Mouse (Mus musculus) ES-Bruce4 (cell line): ENCODE measurements at regions not wholly inside any gene's neighbourhood (a gene's known extent, or its start where the extent isn't known, plus 50 kb on each side); places are given as distances from the start of the nearest gene placed in this dataset.

Experiments
- H3K27ac ChIP-seq: 2 replicates; pipeline ENCODE4 v1.5.1; 2012; ENCODE audit warnings: low read length, inconsistent platforms; ENCODE audit not compliant: insufficient read depth
- H3K27me3 ChIP-seq: 2 replicates; pipeline ENCODE4 v1.6.1; 2012; ENCODE audit warnings: mild to moderate bottlenecking, low read length, inconsistent platforms; ENCODE audit not compliant: control insufficient read depth, poor library complexity, insufficient read depth, severe bottlenecking
- H3K36me3 ChIP-seq: 2 replicates; pipeline ENCODE4 v1.6.1; 2012; ENCODE audit warnings: inconsistent platforms, mild to moderate bottlenecking, low read length, moderate library complexity; ENCODE audit not compliant: control insufficient read depth, poor library complexity, insufficient read depth, severe bottlenecking
- H3K4me1 ChIP-seq: one replicate; pipeline ENCODE4 v1.8.1; 2011; ENCODE audit warnings: low read length; ENCODE audit not compliant: control insufficient read depth, insufficient read depth
- H3K4me3 ChIP-seq: 2 replicates; pipeline ENCODE4 v1.5.1; 2011; ENCODE audit warnings: low read depth, mild to moderate bottlenecking, low read length
- H3K9ac ChIP-seq: 2 replicates; pipeline ENCODE4 v1.6.1; 2012; ENCODE audit warnings: low read depth, mild to moderate bottlenecking, inconsistent platforms; ENCODE audit not compliant: poor library complexity, severe bottlenecking
- H3K9me3 ChIP-seq: replicated peaks from 2 replicates; pipeline ENCODE4 v1.6.1; 2012; ENCODE audit warnings: mild to moderate bottlenecking, low read length, inconsistent platforms; ENCODE audit not compliant: control insufficient read depth, poor library complexity, insufficient read depth, severe bottlenecking
- CTCF ChIP-seq: IDR thresholded peaks from one replicate; pipeline ENCODE4 v1.8.1; 2011; ENCODE audit warnings: low read depth, low read length
- EP300 ChIP-seq: IDR thresholded peaks from 2 replicates; pipeline ENCODE4 v1.6.1; 2011; ENCODE audit warnings: low read depth, low read length; ENCODE audit not compliant: insufficient read depth
- POLR2A ChIP-seq: IDR thresholded peaks from one replicate; pipeline ENCODE4 v1.8.1; 2011; ENCODE audit warnings: low read length; ENCODE audit not compliant: insufficient read depth

DNA sequence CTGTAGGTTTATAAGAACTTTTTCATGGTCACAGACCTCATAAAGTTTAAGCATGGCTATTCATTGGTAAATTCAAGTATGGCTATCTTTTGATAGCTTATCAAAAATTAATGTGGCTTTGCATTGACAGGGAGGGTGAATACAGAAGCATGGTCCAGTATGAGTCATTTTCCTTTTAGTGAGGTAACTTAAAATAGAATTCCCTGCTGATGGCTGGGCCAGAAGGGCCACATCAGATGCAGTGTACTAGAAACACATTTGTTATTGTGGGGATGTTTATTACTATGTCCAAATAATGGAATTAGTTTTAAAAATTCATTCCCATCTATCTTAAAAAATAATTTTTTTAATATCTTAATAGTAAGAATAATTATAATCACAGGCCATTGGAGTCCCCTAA is 213.4 kb upstream of the Chrm2 start:
- Histone ChIP-seq H3K4me1 (no peaks in the 10 kb centered on the region), H3K9me3 (no peaks in the 10 kb centered on the region), H3K36me3 (no peaks in the 10 kb centered on the region), H3K4me3 (no peak overlapping the region), H3K9ac (no peak overlapping the region), H3K27me3 (no peaks in the 10 kb centered on the region), H3K27ac (no peak overlapping the region)
- TF ChIP-seq POLR2A (no peak), EP300 (no peak), CTCF (no peak)

DNA sequence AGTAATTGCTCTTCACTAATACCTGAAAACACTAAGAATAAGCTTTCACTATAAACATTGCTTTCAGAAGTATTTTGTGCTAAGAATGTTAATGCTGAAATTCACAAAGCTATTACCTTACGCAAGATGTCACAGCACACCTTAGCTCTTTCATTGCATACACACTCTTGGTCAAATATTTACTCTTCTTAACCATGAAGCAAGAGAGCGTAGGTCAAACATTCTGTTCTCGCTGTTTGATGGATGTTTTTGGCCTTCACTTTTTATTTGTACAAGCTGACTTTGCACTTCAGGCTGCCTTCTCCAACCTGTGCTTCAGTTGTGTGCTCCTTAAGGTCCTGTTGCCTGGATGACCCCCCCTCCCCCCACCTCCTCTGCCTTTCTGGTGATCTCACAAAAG is 212.8 kb upstream of the Chrm2 start:
- no peak overlapping the region for H3K4me3 ChIP-seq
- TF ChIP-seq EP300: no peak

DNA sequence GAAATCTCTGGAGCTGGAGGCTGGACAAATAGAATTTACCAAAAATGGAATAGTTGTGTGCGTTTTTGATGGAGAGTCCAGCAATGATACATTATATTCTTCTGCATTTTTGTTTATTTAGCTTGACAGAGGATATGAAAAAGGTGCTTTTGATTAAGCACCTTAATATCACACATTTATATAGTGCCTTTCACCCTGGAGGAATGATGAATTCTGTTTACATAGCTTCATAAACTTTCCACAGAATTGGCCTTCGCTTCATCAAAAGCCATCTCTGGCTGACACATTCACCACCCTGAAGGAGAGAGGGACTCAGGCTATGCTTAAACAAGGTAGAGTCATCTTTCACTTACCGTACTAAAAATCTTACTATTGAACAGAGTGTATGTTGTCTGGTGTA is 208.0 kb upstream of the Chrm2 start:
- H3K27me3 ChIP-seq: no peaks in the 10 kb centered on the region
- H3K36me3 ChIP-seq: no peaks in the 10 kb centered on the region
- no peak overlapping the region for H3K27ac ChIP-seq
- H3K9ac ChIP-seq: no peak overlapping the region
- no peaks in the 10 kb centered on the region for H3K9me3 ChIP-seq
- H3K4me1 ChIP-seq: no peaks in the 10 kb centered on the region
- no peak for TF ChIP-seq CTCF
- TF ChIP-seq EP300: no peak
- no peak for TF ChIP-seq POLR2A
- H3K4me3 ChIP-seq: no peak overlapping the region

More for the DNA sequence above, 212.8 kb upstream of the Chrm2 start:
- Histone ChIP-seq H3K9ac (no peak overlapping the region), H3K27me3 (no peaks in the 10 kb centered on the region), H3K27ac (no peak overlapping the region), H3K9me3 (no peaks in the 10 kb centered on the region), H3K36me3 (no peaks in the 10 kb centered on the region), H3K4me1 (no peaks in the 10 kb centered on the region)

DNA sequence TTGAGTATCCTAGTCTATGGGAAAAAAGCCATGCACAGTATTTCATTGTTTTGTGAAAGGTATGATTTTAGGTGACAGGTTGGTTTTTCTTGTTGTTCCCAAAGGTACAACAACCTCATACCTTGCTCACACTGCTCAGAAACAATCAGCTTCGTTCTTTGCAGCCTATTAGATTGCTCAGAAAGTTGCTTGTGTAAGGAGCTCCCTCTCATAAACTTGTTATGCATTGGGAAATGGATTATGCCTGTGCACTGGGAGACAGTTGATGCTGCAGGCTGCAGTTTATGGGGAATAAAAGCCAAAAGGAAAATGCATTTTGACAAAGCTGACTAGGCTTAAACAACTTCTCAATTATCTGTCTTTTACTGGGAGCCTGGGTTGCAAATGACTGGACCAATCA is 205.2 kb upstream of the Chrm2 start:
- H3K9me3 ChIP-seq: no peaks in the 10 kb centered on the region
- no peak overlapping the region for H3K9ac ChIP-seq
- TF ChIP-seq CTCF: no peak
- TF ChIP-seq POLR2A: no peak
- no peak for TF ChIP-seq EP300
- H3K27me3 ChIP-seq: no peaks in the 10 kb centered on the region
- H3K27ac ChIP-seq: no peak overlapping the region
- no peaks in the 10 kb centered on the region for H3K36me3 ChIP-seq
- no peak overlapping the region for H3K4me3 ChIP-seq
- no peaks in the 10 kb centered on the region for H3K4me1 ChIP-seq

DNA sequence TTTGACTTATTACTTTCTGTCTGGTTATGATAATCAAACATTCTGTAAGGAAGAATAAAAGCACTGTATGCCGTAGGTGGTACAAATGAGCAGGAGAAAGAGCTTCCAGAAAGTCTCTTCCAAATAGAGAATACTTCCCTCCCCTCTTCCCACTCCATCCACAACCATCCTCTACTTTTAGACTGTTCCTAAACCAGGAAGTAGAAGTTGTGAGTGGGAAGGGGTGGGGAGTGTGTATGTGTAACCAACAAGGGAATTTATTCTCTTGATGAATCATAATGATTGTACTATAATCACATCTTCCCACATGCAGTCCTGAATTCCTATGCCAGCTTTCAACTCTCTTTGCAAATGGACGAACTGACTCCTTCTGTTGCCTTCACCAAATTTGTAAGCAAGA is 181.2 kb upstream of the Chrm2 start:
- Histone ChIP-seq H3K9me3 (no peaks in the 10 kb centered on the region), H3K27ac (no peak overlapping the region), H3K4me3 (no peak overlapping the region), H3K9ac (no peak overlapping the region), H3K4me1 (no peaks in the 10 kb centered on the region), H3K36me3 (no peaks in the 10 kb centered on the region), H3K27me3 (no peaks in the 10 kb centered on the region)
- TF ChIP-seq EP300 (no peak), POLR2A (no peak), CTCF (no peak)

DNA sequence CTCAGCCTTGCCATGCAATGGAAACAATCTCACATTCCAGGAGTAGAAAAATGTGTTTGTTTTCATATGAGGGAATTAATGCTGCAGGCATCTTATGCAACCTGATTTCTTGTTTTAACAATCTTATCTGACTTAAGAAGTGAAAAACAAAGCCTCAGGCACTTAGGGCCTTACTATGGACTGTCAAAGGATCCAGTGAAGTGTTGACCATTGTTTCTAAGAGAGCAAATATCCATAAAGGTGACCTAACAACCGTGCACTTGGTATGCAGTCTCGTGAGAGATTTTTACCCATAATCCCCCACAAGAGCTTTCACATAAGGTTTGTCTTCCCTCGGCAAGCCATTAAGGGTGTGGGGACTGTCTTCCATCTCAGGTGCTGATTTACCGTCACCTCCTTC is 166.6 kb upstream of the Chrm2 start:
- Histone ChIP-seq H3K27ac (no peak overlapping the region), H3K9me3 (no peaks in the 10 kb centered on the region), H3K4me3 (no peak overlapping the region), H3K36me3 (no peaks in the 10 kb centered on the region), H3K27me3 (no peaks in the 10 kb centered on the region), H3K9ac (no peak overlapping the region), H3K4me1 (no peaks in the 10 kb centered on the region)
- TF ChIP-seq POLR2A (no peak), EP300 (no peak), CTCF (no peak)

DNA sequence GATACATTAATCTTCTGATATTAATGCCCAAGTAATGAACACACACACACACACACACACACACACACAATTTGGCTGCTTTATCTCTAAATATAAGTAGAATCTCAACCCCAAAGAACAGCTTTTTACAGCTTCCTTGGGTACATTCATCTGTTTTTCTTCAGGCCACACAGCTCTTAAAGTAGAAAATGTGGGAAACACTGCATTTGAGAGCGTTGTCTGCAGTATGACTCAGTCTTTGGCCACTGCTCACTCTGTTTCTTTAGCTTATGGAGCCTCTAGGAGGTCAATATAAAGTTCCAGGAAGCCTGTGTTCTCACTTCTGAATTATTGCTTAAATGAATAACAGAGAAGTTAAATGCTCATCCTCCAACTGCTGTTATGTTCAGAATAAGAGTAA is 153.4 kb upstream of the Chrm2 start:
- Histone ChIP-seq H3K4me3 (no peak overlapping the region), H3K4me1 (no peaks in the 10 kb centered on the region), H3K27ac (no peak overlapping the region), H3K27me3 (no peaks in the 10 kb centered on the region), H3K9ac (no peak overlapping the region), H3K9me3 (no peaks in the 10 kb centered on the region), H3K36me3 (no peaks in the 10 kb centered on the region)
- no peak for TF ChIP-seq EP300
- no peak for TF ChIP-seq POLR2A
- TF ChIP-seq CTCF: no peak
